Mouse (Mus musculus) layer of hippocampus, adult 8-10 months (tissue): ENCODE data around the gene Defb36. TPM values are rescaled to one million over a fixed set of nuclear protein-coding genes. Genes with fewer than 3 reads are reported as not detected.
A peak's percentile ranks its signal among the peaks of the same experiment; 100 is the strongest.

Source experiments
- DNase-seq, 2 experiments: peaks; one replicate each; pipeline ENCODE4 v3.0.0; 2022; ENCODE audit warnings: low spot score in 2 of 2
- total RNA-seq, 4 experiments: library from RNA; stranded (reverse); gene quantifications; 2 replicates each; pipeline ENCODE4 v1.2.4; 2022

Defb36 gene
- not detected for total RNA-seq

DNA sequence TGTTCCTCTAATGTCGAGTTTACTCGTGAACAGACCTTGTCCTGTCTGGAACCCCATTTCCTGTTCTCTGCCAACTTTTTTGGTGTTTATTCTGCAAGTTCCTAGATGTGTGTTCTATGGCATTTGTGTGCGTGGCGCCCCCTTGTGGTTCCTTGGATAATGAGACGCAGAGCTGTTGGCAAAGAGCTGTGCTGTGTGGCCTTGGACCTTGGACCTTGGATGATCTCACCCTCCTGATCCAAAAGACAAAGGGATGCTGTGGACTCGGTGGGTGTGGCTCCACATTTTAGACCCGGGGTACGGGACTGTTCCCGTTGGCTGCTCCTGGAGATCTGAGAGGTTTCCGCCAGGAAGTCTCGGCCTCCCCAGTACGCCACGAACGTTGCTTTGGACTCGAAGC, at the start of gene Defb36:
Gene Defb36 (plus strand): TSS at position 271 of the 400 bp plus-strand sequence.
- peak in 1 of 2 experiments; percentile 16 for DNase-seq

DNA sequence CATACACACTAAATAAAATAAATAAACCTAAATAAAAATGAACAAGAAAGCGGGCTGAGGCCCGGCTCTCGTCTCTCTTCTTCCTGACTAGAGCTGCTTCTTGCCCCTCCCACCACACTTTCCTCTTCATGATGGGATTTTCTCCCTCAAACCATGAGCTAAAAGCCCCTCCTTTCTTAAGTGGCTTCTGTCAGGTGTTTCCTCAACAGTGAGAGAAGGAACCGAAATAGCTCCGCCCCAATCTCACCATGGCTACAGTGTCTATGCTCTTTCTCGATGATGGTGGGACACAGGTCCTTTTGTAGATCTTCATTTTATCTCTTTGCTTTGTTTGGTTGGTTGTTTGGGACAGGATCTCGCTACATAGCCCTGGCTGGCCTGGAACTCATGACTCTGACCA, 47.5 kb upstream of the Defb36 start:
- no peak for DNase-seq

DNA sequence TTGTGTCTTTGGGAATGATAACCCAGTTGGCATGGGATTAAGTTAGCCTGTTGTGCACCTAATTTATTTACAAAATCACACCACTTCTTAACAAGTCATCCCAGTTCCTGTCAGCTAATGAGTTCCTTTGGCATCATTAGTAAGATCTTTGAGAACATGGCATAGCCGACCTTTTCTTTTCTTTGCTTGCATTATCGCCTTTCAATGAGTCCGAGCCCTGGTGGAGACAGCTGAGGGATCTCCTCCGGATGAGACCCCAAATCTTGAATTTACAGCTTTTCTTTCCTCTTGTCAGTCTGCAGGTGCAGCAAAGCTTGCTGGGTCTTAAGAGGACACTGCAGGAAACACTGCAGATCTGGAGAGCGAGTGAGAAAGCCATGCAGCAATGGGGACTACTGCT, 35.1 kb upstream of the Defb36 start, which contains the start of gene Gm17416:
Gene Gm17416 (plus strand): TSS at position 301 of the 400 bp plus-strand sequence.
- DNase-seq = no peak

DNA sequence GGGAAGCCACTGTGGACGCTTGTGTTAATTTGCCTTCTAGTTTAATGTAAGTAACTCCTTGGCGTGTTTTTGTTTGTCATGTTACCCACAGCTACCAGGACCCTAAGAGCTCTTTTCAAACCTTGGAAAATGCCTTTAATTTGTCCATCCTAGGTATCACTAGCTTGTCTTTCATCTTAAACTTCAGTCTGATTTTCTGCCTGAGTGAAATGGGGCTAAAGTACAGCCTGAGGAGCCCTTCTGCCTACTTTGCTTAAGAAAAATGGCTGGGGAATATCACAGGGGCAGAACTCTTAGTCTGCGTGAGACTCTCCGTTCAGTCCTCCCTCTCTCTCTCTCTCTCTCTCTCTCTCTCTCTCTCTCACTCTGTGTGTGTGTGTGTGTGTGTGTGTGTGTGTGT, 34.2 kb upstream of the Defb36 start:
- DNase-seq = no peak

DNA sequence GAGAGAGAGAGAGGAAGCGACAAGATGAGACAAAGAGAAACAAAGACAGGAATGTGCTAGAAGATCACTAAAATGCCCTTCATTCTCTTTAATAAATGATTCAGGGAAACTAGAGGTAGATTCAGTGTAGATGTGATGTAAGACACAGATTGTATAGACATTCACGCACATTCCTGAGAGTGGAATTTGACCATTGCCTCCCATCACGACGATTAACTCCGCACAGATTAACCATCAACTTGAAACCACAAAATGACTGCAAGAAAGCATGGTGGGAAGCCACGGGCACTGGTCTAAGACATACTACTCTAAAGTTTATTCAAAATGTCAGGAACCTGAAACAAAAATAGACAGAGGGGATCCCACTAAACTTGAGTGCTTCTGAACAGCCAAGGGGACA, 33.8 kb upstream of the Defb36 start:
- no peak for DNase-seq

DNA sequence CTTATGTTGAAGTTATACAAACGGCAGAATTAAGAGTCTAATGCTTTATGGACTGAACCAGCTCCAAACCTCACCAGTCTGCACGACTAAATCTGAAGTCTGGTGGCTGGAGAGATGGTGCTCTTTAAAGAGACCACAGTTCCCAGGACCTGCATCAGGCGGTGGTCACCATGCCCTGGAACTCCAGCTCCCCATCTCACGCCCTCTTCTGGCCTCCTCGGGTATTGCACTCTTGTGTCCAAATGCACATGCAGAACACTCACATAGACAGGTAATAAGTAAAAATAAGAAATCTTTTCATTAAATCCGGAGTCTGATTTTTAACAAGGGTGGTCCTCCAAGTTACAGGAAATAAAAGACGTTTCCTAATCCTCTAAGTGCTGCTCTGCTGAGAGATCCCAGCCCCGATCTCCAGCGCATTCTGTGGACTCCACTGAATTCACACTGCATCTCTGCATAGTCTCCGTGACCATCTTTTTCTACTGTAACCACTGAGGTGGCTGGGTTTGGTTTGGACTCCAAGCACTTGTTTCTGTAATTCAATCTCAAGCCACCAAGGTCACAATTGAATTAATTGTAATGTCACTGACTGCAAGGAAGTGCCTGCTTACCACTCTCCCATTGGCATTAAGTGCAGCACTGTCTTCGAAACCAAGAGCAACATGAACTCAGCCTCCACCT, 31.9 kb upstream of the Defb36 start, which contains the start of gene Defb21:
Gene Defb21 (plus strand): TSS at position 631 of the 681 bp plus-strand sequence.
- DNase-seq = no peak

DNA sequence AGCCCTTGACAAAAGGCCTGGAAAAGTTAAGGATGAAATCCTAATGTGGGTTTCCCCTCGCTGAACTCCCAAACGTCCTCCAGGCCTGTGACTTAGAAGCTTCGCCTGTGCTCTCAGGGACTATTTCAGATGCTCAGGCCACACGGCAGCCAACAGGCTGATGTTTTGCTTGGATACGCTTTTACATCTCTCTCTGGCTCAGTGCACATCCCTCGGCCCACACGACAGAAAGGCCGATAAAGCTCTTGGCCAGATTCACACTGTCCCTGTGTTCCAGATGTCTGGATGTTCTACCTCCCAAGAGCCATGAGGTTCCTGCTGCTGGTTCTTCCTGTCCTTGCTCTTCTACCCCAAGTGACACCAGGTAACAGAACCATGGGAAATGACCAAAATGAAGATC, 30.6 kb upstream of the Defb36 start:
- DNase-seq = no peak

DNA sequence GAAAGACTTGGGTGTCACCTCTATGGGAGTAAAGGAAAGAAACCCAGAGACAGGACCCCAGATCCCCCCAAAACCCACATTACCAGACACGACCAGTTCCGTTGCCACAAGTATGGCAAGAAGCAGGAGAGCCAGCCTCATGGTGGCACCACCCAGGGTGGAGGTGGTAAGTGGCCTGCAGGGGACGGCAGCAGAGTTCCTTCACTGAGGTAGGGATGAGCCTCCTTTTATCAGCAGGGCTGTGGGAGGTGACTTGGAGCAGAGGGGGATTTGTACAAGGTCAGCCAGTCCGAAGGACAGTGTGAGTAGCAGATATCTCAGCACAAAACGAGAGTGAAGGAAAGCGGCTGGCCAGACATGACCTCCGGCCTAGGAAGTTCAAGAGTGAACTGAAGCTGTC, 24.0 kb upstream of the Defb36 start, which contains the start of gene Defb19:
Gene Defb19 (minus strand): TSS at position 206 of the 400 bp plus-strand sequence.
- DNase-seq = no peak

DNA sequence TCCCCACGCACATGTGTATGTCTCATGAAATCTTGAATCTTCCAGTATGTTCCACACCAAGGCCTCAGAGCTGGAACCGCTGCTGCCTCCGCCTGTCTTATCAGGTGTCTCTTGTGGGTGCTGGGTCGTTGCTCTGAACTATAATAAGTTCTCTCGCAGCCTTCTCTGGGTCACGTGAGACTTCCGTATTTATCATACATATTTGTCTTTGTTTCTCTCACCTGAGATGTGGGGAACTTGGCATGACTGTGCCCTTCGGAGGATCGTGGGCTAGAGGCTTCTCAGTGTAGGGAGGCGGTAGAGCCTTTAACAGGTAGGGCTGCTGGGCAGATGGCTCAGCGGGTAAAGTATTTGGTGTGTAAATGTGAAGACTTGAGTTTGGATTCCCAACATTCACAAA, 23.5 kb upstream of the Defb36 start:
- DNase-seq = no peak

DNA sequence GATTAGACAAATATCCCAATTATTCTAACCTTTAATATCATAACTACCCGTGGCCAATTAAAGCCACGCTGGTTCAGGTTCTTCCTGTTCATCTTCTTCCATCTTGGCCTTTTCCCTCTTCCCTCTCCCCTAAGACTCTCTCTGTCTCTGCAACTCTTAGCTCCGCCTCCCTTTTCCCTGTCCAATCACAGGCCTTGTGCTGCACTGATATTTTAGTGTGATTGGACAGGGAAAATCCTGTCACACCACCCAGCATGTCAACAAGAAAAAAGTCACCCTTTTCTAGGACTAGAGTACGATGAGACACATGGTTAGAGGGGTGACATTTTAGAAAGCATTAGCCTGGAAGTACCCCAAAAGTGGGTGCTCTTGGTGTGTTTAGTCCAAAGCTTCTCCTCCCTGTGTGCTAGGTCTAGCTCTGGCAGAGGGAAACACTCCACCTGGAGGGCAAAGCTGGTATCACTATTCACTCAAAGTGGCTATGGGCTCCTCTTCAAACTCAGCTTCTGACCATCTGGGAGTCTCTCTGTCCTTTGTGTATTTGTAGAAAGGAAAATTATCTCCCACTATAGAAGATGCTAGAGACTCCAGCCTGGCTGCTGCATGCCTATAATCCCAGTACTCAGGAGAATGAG, 17.1 kb upstream of the Defb36 start:
- DNase-seq = peak in 1 of 2 experiments; percentile 12

DNA sequence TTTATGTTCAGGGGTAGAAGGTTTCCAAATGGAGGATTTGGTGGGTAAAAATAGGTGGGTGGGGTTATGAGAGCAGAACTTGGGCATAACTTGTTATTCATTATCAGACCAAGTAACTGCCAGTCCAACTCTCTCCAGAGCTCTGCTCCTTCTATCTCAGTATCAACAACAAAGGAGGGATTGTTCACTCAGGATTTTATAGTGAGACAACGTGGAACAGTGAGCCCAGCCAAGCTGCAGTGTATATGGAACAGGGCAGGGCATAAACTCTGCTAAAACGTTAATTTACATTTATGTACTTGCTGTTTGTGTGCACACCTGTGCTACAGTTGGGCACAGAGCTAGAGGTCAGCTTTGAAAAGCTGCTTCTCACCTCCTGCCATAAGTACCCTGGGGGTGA, 15.7 kb upstream of the Defb36 start:
- no peak for DNase-seq

DNA sequence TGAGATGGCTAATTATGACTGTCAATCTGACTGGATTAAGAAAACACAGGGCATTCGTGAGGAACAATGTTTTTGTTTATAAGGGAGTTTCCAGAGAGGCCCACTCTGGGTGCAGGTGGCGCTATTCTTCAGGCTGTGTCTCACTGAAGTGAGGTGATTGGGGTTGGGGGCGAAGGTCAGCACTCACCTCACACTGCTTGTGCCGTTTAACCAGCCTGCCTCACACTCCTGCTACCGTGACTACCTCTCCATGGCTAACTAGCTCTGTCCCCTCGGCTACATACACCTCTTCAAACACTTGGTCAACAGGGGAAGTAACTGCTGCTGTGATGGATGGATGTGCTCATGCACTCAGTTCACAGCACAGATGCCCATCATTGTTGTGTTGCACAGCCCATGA, 15.1 kb upstream of the Defb36 start:
- no peak for DNase-seq

DNA sequence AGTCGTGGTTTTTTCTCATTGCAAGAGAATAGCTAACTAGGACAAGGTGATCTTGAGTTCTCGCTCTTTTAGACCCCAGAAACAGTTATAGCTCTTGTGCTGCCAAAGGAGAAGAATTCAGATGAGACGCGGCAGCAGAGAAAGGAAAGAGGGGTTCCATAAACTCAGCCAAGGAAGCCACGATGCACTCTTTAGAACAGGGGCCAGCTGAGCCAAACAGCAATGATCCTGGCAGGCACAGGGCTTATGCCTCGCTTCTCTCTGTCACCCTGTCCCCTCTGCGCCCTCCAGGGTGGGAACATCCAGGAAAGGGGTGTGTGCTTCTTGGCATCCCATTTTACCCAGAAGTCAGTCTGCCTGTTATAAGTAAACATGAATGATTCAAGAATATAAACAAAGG, 4.8 kb upstream of the Defb36 start, which contains the start of gene Defb45:
Gene Defb45 (minus strand): TSS at position 101 of the 400 bp plus-strand sequence.
- DNase-seq = no peak

DNA sequence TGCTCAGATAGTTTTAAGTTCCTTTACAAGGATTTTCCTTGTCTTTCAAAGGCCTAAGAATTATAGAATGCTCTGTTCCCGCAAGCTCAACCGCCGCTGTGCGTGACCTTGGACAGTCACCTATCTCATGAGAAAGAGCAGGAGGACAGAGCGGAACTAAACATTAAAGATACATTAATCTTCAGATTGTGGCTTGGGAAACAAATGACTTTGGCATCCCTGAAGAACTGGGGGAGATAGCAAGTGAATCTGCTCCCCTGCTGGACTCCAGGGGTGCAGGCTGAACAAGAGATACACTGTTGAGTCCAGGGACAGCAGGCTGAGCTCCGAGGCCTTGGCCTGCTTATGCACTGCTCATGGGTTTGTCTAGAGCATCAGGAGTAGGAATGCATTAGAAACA, 4.1 kb upstream of the Defb36 start:
- no peak for DNase-seq

DNA sequence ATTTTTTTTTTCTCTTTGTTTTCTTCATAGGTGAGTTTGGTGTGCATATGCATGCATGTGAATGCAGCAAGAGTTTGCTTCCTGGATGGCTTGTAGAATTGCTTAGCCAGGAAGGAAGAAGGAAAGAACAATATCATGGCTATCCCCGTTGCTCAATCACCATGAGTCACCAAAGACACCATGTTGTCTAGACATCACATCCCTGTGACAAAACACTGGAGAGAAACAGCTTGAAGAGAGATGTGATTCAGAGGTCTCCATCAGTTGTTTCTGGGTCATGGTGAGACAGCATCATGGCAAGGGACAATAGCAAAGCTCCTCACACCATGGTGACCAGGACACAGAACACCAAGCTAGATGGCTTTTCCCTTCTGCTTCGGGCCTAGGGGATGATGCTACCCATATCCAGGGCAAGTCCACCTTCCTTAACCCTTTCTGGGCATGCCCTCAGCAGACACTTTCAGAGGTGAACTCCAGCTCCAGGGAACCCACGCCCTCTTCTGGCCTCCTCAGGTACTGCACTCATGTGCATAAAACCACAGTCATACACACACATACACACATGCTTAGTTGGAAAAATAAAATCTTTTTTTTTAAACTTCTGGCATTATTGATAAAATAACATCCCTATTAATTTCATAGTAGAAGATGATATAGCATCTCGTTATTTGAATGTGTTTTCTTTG, 2.7 kb upstream of the Defb36 start:
- DNase-seq = no peak

DNA sequence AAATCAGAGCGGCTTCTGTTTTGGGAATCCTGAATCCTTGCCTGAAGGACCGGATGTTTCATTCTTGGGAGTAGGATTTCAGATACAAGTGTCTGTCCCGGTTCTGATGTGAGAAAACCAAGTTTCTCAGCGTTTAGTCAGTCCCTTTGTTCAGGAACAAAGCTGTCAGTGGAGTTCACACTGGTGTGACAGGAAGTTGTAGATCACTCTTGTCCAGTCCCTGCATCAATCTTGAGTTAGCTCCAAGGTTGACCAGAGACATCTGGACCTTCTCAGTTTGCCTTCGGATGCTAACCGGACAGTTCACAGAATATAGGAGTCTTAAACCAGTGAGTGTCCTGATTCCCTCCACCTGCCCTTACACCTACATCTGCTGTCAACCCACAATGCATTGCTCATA, 3.6 kb downstream of the Defb36 start:
- no peak for DNase-seq

DNA sequence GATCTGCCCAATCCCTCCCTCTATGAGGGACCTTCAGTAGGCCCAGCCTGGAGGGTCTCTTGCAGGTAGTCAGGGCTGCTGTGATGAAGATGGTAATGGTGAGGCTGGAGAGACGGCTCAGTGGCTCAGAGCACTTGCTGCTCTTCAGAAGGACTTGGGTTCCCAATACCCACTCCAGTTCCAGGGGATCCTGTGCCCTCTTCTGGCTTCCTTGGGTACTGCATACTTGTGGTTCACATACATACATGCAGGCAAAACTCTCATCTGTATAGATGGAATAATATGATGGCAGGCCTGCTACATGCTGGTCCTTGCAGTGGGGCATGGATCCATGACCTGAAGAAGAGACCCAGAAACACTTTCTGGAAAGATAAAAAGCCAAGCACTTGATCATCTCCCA, 4.6 kb downstream of the Defb36 start:
- no peak for DNase-seq

DNA sequence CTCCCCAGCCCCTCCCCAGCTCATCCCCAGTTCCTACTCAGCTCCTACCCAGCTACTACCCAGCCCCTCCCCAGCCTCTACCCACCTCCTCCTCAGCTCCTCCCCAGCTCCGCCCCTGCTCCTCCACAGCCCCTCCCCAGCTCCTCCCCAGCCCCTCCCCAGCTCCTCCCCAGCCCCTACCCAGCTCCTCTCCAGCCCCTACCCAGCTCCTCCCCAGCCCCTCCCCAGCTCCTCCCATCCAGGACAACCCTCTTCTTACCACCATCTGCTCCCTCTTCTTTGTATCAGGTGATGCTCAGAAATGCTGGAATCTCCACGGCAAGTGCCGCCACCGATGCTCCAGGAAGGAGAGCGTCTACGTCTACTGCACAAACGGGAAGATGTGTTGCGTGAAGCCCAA, 8.1 kb downstream of the Defb36 start:
- DNase-seq = no peak

DNA sequence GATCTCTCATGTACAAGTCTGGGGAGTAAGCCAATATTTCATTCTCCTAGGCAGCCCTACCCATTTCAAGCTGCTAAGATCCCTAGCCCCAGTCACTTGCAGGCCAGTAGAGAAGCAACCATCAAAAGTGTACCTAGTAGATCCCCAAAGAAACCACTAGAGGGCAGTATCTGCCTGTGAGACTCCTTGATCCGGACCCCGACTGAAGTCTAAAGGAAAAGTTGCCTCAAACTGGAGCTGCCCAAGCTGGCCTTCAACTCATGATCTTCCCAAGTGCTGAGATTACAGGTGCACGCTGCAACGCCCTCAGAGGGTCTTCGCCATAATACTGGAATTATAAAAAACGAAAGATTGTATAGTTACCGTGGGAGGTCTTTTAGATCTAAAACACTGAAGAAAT, 11.4 kb downstream of the Defb36 start:
- peak; percentile 21 to 61 for DNase-seq

DNA sequence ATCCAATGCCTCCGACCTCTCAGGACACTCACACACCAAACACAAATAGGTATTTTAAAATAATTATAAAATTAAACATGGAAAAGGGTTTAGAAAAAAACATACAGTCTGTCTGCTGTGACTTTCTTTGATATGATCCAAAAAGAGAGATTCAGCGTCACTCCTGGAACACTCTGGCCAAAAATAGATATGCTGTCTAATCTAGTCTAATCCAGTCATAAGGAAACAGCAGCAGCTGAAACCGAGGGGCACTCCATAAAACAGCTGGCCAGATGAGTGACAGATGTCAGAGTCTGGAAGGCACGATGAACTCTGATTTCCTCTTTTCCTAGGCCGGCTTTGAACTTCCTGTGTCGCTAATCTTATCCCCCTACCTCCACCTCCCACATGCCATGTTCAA, 12.3 kb downstream of the Defb36 start:
- no peak for DNase-seq

DNA sequence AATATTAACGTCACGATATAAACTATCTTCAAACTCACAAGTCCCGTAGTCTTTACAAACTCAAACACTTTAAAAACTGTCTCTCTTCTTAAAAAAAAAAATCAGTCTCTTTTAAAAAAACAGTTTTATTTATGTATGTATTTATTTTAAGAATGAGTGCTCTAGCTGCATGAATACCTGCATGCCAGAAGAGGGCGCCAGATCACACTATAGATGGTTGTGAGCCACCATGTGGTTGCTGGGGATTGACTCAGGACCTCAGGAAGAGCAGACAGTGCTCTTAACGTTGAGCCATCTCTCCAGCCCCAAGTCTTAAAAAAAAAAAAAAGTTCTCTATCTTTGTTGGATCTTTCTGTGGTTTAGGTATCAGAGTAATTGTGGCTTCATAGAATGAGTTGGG, 13.2 kb downstream of the Defb36 start:
- DNase-seq = no peak

DNA sequence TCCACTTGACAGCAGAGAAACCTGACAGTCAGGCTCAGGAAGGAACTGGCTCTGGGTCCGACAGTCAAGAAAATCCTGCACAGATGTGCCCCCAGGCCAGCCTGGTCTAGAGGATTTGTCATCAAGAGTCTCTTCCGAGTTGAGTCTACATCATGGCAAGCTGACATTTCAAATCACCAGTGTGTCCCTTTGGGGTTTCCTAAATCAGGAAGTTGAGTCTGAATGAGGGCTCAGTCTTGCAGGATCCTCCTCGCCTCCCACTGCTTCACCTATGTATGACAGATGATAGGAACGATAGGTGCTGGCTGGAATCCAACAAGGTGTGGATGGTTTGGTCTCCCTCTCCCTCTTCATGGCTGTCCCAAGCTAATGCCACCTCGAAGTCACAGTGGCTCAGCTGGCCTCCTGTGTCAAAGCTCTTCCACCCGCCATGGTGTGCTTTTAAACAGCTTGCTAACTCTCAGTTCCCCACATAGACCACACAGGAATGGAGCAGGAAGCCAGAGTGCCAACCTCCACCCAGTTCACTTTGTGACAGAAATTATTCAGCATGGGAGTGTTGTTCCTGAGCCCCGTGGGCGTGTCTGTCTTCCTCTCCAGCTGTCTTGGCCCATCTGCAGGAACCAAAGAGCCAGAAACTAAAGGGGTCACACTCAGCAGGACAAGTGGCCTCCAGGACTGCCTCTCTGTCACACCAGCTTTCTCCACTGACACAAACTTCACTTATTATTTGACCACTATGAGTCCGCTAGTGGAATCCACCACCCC, 16.4 kb downstream of the Defb36 start:
- no peak for DNase-seq
